Mouse (Mus musculus) midbrain, postnatal 0 days (tissue): ENCODE measurements at regions not wholly inside any gene's neighbourhood (a gene's known extent, or its start where the extent isn't known, plus 50 kb on each side); places are given as distances from the start of the nearest gene placed in this dataset.

Experiments used
- ATAC-seq: fragments of 200-750 bp; cut with Nextera tagmentation; 2 replicates; pipeline ENCODE4 v1.8.0; 2017; ENCODE audit warnings: moderate number of reproducible peaks, mild to moderate bottlenecking, moderate TSS enrichment, moderate library complexity; ENCODE audit not compliant: low FRiP score
- DNase-seq: peaks from one replicate; pipeline ENCODE4 v3.0.0-alpha.2; 2015; ENCODE audit warnings: low spot score
- H3K27ac ChIP-seq: fragments of 300-500 bp; sonication (generic); 2 replicates; pipeline ENCODE4 v1.5.1; 2014; ENCODE audit warnings: low read depth, mild to moderate bottlenecking, low read length, mixed read lengths
- H3K27me3 ChIP-seq: fragments of 300-500 bp; sonication (generic); 2 replicates; pipeline ENCODE4 v1.6.1; 2014; ENCODE audit warnings: low read length, control low read depth, mixed read lengths; ENCODE audit not compliant: insufficient read depth
- H3K36me3 ChIP-seq: fragments of 300-500 bp; sonication (generic); 2 replicates; pipeline ENCODE4 v1.6.1; 2014; ENCODE audit warnings: low read length, control low read depth, mixed read lengths; ENCODE audit not compliant: insufficient read depth
- H3K4me1 ChIP-seq: fragments of 300-500 bp; sonication (generic); 2 replicates; pipeline ENCODE4 v1.6.1; 2014; ENCODE audit warnings: mild to moderate bottlenecking, control low read depth, antibody characterized with exemption, low read length, mixed read lengths; ENCODE audit not compliant: insufficient read depth
- H3K4me2 ChIP-seq: fragments of 300-500 bp; sonication (generic); 2 replicates; pipeline ENCODE4 v1.6.1; 2014; ENCODE audit warnings: low read depth, mild to moderate bottlenecking, low read length, mixed read lengths; ENCODE audit not compliant: poor library complexity, severe bottlenecking
- H3K4me3 ChIP-seq: fragments of 300-500 bp; sonication (generic); 2 replicates; pipeline ENCODE4 v1.5.1; 2014; ENCODE audit warnings: low read depth, mild to moderate bottlenecking, low read length, moderate library complexity
- H3K9ac ChIP-seq: fragments of 300-500 bp; sonication (generic); replicated peaks from 2 replicates; pipeline ENCODE4 v1.6.1; 2014; ENCODE audit warnings: mild to moderate bottlenecking, low read length, moderate library complexity, mixed read lengths; ENCODE audit not compliant: poor library complexity, severe bottlenecking
- H3K9me3 ChIP-seq: fragments of 300-500 bp; sonication (generic); 2 replicates; pipeline ENCODE4 v1.6.1; 2016; ENCODE audit warnings: low read length, control low read depth
- CTCF ChIP-seq: IDR thresholded peaks from 2 replicates; pipeline ENCODE4 v1.5.1; 2016; ENCODE audit warnings: antibody characterized with exemption, mild to moderate bottlenecking
- WGBS: fragments of 180-500 bp; shearing (Covaris S2); extraction: QIAGEN DNeasy Blood & Tissue Kit; methylation state at CpG from one replicate; pipeline ENCODE4 v1.1.7; 2014; 5-methylcytosine and 5-hydroxymethylcytosine counted together

GRCm38 (mm10) chr17:44370966-44371465 lies 182.6 kb downstream of the Clic5 start:
- WGBS: 87% methylated on average over 3 of the region's 3 CpGs
- H3K36me3 ChIP-seq: no peaks in the 10 kb centered on the region
- no peaks in the 10 kb centered on the region for H3K4me1 ChIP-seq
- no peak overlapping the region for H3K4me2 ChIP-seq
- H3K9ac ChIP-seq: no peak overlapping the region
- TF ChIP-seq CTCF: no peak
- no peaks in the 10 kb centered on the region for H3K9me3 ChIP-seq
- DNase-seq: no peak
- H3K27ac ChIP-seq: no peak overlapping the region
- no peak overlapping the region for H3K4me3 ChIP-seq
- ATAC-seq: no peak
- no peaks in the 10 kb centered on the region for H3K27me3 ChIP-seq

DNA sequence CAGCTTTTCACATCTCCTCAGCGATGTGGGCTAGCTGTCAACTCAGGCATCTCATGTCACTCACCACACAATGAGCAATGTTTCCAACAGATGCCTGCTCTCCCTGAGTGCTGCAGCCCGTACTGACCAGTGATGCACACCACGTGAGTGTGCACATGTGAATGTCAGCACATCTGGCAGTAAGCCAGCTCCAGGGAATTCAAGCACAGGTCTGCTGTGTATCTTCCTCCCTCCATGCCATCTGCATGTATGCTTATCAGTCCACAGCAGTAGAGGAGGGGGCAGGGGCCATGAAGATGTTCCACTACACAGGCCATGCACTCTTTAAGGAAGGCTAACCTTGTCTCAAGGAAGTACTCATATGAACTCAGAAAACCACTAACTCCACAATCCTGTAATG lies 183.2 kb downstream of the Clic5 start:
- Histone ChIP-seq H3K4me1 (no peaks in the 10 kb centered on the region), H3K27me3 (no peaks in the 10 kb centered on the region), H3K4me2 (no peak overlapping the region), H3K4me3 (no peak overlapping the region), H3K27ac (no peak overlapping the region), H3K9ac (no peak overlapping the region), H3K9me3 (no peaks in the 10 kb centered on the region), H3K36me3 (no peaks in the 10 kb centered on the region)
- ATAC-seq (no peak), DNase-seq (no peak)
- WGBS: 57% methylated on average over 3 of the region's 3 CpGs
- TF ChIP-seq CTCF: no peak

- peak; percentile 42 for DNase-seq
- Histone ChIP-seq H3K27ac (no peak overlapping the region), H3K4me1 (no peaks in the 10 kb centered on the region), H3K9ac (no peak overlapping the region), H3K4me2 (no peak overlapping the region), H3K9me3 (no peaks in the 10 kb centered on the region), H3K36me3 (no peaks in the 10 kb centered on the region), H3K27me3 (no peaks in the 10 kb centered on the region), H3K4me3 (no peak overlapping the region)
- ATAC-seq: no peak
- TF ChIP-seq CTCF: no peak
- 87% methylated on average over 8 of the region's 8 CpGs for WGBS
These were observed 185.5 kb downstream of the Clic5 start for GRCm38 (mm10) chr17:44373744-44374456.

GRCm38 (mm10) chr17:44378391-44378790 lies 190.0 kb downstream of the Clic5 start:
- Histone ChIP-seq H3K9ac (no peak overlapping the region), H3K4me1 (no peaks in the 10 kb centered on the region), H3K36me3 (no peaks in the 10 kb centered on the region), H3K27me3 (no peaks in the 10 kb centered on the region), H3K9me3 (no peaks in the 10 kb centered on the region), H3K4me2 (no peak overlapping the region), H3K4me3 (no peak overlapping the region), H3K27ac (no peak overlapping the region)
- no peak for TF ChIP-seq CTCF
- 0 out of 2 replicates have a peak, but pooled peaks have one; percentile 34 for ATAC-seq
- peak; percentile 26 for DNase-seq
- 79% methylated on average over 7 of the region's 7 CpGs for WGBS

GRCm38 (mm10) chr17:44388916-44389315 lies 200.5 kb downstream of the Clic5 start:
- TF ChIP-seq CTCF: no peak
- H3K36me3 ChIP-seq: no peaks in the 10 kb centered on the region
- no peak overlapping the region for H3K9ac ChIP-seq
- WGBS: 94% methylated on average over 2 of the region's 2 CpGs
- no peak overlapping the region for H3K4me3 ChIP-seq
- H3K4me2 ChIP-seq: no peak overlapping the region
- no peaks in the 10 kb centered on the region for H3K9me3 ChIP-seq
- no peaks in the 10 kb centered on the region for H3K4me1 ChIP-seq
- no peaks in the 10 kb centered on the region for H3K27me3 ChIP-seq
- ATAC-seq (no peak), DNase-seq (no peak)
- H3K27ac ChIP-seq: no peak overlapping the region

GRCm38 (mm10) chr17:44397829-44398228 lies 209.4 kb downstream of the Clic5 start:
- TF ChIP-seq CTCF: no peak
- Histone ChIP-seq H3K4me3 (no peak overlapping the region), H3K36me3 (no peaks in the 10 kb centered on the region), H3K27me3 (no peaks in the 10 kb centered on the region), H3K4me2 (no peak overlapping the region), H3K9ac (no peak overlapping the region), H3K9me3 (no peaks in the 10 kb centered on the region), H3K27ac (no peak overlapping the region), H3K4me1 (no peaks in the 10 kb centered on the region)
- WGBS: 24% methylated on average over 5 of the region's 5 CpGs
- DNase-seq (peak; percentile 77), ATAC-seq (no peak)
